Mouse (Mus musculus): Measurements from ENCODE around the gene Trex1.
A peak's percentile ranks its signal among the peaks of the same experiment; 100 is the strongest.

Gene Trex1

DNA sequence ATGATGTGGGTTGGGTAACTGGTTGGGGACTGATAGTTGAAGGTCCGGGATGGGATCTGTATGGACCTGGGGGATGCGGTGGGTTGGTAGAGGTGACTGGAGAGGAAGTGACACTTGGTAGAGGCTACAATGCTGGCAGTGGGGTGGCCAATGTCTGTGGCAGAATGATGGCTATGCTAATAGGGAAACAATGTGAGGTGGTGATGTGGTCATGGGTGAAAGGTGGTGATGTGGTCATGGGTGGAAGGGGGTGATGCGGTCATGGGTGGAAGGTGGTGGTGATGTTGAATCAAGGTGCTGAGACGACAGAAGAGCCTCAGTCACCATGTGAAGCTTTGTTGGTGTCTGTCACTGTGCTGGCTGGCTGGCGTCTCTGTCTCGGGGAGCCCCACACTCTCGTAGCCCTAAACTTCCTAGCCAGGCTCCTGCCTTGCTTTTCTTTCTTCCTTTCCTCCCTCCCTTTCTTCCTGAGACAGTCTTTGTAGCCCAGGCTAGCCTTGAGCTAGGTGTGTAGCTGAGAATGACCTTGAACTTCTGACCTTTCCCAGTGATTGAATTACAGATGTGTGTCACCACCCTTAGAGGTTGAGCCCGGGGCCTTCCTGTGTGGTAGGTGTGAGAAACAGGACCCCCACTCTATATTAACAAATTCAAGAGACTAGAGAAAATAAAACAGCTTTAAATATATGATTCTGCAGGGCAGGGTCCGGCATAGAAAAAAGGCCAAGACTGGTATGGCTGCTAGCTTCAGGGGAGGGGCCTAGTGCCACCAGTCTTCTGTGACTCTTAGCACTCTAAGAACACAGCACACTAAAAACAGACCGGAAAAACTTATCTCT lies 7.7 kb downstream of the Trex1 start:
- no peak for DNase-seq (ENCODE audit: low read depth)

DNA sequence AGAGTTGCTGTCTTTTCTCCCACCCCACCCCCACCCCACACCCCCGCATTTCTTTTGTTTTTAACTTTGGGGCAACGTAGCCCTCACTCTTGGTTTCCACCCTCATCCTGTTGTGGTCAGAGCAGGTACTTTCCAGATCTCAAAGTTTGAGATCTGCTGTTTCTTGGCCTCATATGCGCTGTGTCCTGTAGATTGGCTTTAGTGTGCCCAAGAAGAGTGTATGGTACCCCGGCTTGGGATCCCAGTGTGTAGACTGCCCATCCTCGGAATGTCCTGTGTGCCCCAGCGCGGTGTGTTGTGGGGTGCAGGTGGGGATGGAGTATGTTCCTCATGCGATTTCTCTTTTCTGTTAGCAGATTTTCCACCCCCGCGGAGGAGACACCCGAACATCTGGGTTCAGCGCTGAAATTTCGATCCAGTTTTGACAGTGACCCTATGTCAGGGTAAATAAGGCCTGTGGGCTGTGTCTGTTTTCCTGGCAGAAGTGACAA lies 8.5 kb downstream of the Trex1 start:
- DNase-seq (ENCODE audit: low read depth) = no peak

DNA sequence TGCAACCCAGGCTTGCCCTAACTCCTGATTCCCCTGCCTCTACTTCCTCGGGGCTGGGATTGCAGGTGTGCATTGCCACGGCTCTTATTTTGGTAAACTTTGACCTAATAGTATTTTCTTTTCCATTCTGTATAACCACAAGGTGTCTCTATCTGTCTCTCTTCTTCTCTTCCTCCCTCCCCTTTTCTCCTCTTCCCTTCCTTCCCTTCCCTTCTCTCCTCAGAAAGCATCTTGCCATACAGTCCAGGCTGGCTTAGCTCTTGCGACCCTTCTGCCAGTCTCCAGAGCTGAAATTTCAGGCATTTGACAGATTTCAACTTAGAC lies 8.9 kb downstream of the Trex1 start:
- no peak for DNase-seq (ENCODE audit: low read depth)

DNA sequence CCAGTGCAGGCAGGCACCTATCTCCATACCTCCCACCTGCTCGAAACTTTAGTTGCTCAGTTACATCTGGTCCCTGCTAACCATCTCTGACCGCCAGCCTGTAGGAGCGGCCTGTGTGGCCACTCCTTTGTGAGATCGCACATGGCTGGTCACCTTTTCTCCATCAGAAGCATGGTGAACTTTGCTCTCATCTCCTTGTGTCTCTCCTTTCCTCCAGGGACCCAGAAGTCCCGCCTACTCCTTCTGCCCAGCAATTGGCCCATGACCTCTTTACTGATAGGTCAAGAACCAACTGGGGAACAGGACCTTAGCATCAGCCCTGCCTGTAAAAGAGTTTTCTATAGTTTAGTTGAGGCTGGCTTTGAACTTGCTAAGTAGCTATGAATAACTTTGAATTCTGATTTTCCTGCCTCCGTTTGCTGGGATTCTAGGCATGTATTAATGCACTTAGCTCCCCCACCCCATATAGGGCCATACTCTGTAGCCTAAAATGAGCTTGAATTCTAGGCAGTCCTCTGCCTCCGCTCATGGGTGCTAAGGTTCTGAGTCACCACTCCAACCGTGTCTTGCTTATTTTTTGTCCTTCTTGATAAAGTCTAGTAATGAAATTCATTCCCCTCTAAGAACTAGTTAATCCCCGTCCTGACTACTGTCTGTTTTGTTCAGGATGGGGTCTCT lies 9.4 kb downstream of the Trex1 start:
- DNase-seq (ENCODE audit: low read depth) = no peak

DNA sequence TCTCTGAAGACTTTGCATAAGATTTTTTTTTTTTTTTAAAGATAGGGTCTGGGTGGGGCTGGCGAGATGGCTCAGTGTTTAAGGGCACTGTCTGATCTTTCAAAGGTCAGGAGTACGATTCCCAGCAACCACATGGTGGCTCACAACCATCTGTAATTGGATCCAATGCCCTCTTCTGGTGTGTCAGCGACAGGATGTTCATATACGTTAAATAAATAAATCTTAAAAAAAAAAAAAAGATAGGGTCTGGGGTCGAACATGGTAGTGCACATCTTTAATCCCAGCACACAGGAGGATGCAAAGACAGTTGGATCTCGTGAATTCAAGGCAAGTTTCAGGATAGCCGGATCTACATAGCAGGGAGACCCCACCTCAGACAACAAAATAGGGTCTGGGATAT lies 10.2 kb downstream of the Trex1 start:
- no peak for DNase-seq (ENCODE audit: low read depth)

DNA sequence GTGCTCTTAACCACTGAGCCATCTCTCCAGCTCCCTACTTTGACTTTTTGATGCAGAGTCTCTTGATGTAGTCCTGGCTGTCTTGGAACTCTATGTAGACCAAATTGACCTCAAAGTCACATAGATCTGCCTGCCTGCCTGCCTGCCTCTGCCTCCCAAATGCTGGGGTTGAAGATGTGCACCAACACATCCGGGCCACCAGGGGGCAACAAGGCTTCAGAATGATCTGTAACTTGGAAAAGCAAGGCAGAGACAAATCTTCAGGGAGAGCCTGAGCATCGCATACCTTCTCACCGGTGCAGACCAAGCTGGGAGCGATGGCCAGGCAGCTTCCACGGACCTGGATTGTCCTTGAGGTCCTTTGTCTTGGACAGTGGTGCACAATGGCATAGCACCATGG lies 13.2 kb downstream of the Trex1 start:
- no peak for DNase-seq (ENCODE audit: low read depth)

DNA sequence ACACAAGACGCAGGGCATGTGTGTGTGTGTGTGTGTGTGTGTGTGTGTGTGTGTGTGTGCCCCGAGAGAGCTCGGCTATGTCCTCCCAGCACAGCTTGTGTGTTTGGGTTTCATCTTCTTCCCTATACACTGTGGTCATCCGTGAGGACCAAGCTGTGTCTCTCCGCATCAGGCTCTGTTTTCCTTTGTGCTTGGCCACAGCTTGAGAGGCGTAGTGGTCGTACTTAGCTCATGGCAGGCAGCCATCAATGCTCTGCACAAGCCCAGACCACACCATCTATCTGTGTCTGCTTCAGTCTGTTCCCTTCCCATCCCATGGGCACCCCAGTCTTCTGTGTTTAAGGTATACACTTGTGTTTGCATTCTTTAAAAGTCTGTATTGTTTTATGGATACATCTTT lies 18.2 kb downstream of the Trex1 start:
- DNase-seq (ENCODE audit: low read depth) = no peak

DNA sequence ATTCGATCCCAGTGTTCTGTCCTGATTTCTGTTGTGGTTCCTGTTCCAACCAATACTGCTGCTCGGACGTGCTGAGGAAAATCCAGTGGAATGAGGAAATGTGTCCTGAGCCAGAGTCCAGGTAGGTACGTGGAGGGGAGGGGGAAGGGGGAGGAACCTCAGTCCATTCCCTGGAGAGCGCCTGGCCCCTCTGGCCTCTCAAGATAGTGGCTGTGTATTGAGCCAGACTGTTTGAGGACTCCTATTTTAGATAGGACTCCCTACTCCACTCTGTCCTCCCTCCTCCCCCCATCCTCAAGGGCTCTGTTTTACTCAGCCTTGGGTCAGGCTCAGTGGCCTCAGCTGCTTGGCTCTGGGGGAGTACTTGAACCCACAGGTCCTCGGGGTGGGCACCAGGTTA lies 18.6 kb downstream of the Trex1 start:
- no peak for DNase-seq (ENCODE audit: low read depth)

DNA sequence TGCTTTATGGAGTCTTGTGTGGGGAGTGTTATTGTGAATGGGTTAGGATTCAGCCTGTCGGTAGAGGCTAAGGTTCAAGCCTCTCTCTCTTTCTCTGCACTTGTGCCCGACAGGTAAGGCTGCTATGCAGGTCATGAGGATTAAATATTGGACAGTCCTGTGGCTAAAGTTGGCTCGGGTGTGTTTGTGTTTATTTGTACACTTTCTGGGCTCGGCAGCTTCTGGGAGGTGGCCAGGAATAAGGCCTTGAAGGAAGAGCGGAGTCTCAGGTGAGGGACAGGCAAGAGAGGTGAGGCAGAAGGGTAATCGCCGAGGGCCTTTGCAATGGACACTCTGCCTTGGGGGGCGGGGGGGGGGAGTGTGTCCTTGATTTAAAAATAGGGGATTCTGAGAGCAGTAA lies 19.3 kb downstream of the Trex1 start:
- no peak for DNase-seq (ENCODE audit: low read depth)

DNA sequence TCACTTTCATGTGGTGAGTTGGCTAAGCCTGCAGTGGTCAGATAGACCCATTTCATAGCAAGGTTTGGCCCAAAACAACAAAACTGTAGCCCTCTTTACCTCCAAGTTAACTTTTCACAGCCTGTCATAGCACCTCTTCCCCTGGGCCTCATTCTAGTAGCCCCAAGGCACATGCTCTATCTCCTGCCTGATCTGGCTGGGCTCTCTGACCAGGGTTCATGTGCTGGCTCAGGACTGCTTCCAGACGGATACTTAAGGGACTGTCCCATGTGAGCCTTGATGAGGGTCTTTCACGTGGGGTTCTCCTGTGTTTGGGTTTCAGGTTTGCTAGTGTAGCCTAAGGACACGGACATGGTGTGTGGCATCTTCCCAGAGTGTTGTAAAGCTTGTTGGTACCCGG lies 19.9 kb downstream of the Trex1 start:
- DNase-seq (ENCODE audit: low read depth) = no peak

DNA sequence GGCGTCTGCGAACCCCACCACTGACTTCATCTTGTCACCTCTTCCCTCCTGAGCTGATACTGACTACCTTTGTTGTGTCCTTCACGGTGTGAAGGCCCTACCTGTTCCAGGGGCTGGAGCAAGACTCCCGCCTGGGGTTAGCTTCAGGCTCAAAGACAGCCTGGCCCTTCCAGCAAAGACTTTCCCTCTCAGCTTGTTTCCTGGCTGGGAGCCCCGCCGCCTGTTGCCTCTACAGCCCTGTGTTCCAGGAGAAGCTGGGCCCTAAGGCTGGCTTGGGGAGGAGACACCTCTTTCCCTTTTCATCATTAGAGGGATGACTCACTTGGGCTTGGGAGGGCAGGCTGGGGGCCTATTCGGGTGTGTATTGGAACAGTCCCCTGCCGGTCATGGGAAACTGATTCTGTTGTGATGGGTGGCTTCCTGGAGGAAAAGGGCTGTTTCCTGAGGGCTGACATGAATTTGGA lies 20.6 kb downstream of the Trex1 start:
- peak; percentile 58 for DNase-seq (ENCODE audit: low read depth)

DNA sequence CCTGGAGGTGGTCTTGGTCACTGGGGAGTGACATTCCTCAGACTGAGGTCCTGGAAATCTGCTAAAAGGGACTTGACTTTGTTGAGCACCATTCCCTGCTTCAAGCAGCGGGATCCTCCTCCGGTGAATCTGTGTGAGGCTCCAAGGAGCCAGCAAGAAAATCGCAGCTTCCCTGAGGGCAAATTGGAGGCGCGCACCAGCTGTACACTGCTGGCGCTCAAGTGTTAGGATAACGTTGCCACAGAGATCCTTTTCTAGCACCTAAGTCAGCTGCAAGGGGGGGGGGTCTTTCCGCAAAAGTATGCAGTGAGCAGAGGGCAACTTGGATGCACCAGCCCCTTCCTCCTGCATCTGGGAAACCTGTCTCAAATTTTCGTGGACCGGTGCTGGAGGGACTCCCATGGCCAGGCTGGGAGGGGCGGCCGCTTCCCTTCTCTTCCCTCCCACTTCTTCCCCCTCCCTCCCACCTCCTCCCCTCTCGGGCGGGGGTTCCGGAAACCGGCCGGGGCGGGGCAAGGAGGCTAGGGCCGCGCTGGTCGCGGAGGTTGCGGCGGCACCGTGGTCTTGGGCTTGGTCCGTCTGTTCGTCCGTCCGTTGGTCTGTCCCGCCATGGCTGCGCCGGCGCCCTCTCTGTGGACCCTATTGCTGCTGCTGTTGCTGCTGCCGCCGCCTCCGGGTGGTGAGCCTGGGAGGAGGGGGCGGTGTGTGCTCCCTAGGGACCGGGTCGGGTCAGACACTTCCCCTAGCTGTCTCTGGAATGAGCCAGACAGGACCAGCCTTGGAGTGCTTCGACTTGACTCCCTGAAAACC lies 21.2 kb downstream of the Trex1 start, which contains the start of gene Shisa5:
Shisa5 (plus strand) TSS at position 480 of the 810 bp plus-strand sequence.
- DNase-seq (ENCODE audit: low read depth) = no peak

DNA sequence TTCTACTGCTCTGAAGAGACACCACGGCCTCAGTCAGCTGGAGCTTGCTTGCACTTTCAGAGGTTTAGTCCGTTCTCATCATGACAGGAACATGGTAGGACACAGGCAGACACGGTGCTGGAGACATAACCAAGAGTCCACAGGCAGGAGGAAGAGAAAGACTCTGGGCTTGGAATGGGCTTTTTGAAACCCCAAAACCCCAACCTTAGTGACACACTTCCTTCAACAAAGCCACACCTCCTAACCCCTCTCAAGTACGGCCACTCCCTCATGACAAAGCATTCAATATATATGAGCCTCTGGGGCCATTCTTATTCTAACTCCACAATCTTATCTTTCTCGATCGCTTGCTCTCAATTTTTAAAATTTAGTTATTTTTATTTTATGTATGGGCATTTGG lies 27.1 kb downstream of the Trex1 start:
- no peak for DNase-seq (ENCODE audit: low read depth)

DNA sequence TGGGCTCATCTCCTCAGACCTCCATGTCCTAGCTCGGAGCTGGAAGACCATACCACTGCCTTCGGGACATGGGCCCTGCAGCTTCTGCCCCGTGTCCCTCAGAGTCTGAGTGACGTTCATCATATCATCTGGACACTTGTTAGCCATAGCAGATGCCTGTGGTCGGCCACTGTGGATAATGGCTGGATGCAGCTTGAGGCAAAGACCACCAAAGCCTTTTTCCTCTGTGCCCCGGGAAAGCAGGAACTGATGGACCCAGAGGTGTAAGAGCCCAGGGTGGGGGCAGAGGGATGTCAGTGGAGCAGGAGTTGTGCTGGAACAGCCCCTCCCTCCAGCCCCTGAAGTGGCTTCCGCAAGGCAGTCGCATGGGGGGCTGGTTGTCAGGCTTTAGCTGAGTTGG lies 27.8 kb downstream of the Trex1 start:
- no peak for DNase-seq (ENCODE audit: low read depth)

DNA sequence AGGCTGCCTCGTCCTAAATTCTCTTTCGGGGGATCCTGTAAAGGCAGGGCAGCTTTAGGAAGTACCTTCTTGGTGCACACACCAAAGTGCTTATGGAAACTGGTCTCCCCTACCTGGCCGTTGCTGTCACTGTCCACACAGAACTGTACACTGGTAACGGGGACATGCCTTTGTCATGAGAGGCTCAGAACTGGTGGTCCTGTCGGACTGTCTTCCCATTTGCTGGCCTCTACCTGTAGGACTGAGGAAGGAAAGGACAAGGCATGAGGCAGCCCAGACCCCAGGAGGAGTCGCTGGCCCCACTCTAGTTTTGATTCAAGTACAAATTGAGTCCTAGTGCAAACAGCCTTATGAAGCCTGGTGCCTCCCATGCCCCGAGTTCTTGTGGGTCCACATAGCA lies 28.5 kb downstream of the Trex1 start:
- no peak for DNase-seq (ENCODE audit: low read depth)

DNA sequence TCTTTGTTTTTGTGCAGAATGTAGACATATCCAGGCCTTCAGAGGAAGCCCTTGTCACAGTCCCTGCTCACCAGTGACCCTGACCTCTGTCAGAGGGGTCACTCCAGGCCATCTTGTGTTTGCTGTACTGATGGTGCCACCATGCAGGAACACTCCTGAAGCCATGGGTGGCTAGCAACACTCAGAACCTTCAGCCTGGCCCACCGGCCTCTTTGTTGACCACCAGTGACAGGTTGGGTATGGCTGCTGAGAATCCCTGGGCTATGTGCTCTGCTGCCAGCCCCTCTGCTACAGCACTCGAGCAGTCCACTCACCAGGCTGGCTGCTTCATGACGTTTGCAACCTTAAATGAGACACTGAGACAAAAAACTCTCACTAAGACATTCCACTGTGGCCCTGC lies 29.2 kb downstream of the Trex1 start:
- DNase-seq (ENCODE audit: low read depth) = no peak

DNA sequence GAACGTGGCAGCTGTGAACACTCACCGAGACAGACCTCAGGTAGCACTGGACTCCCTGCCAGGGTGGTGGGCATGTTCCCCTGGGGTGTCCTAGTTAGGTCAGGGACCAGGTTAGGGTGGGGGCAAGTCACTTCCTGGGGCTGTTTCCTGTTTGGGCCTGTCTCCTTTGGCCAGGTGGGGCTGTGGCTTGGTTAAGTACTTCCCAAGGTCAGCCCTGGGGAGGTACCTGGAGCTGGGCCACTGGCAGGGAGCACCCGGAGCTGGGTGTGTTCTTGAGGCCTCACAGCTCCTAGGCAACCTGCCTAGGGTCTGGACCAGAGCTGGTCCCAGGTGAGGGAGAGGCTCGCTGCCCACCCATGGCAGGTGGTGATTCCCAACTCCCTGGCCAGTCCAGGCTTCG lies 30.6 kb downstream of the Trex1 start:
- no peak for DNase-seq (ENCODE audit: low read depth)

DNA sequence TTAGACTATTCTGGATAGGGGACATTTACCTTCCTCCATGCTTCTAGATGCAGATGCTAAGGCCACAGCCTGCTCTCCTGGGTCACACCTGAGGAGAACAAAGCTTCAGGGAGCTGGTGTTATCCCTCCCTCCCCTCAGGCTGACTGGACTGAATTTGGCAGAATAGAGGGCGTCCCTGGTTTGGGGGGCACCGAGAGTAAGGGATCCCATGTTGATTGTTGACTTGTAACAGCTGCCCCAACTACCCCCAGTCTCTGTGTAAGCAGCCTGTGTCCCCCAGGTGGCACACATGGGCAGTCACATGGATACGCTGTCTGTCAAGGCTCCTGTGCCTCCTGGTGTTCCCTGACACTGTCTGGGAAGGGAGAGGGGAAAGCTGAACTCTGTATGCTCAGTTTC lies 31.1 kb downstream of the Trex1 start:
- DNase-seq (ENCODE audit: low read depth) = no peak

DNA sequence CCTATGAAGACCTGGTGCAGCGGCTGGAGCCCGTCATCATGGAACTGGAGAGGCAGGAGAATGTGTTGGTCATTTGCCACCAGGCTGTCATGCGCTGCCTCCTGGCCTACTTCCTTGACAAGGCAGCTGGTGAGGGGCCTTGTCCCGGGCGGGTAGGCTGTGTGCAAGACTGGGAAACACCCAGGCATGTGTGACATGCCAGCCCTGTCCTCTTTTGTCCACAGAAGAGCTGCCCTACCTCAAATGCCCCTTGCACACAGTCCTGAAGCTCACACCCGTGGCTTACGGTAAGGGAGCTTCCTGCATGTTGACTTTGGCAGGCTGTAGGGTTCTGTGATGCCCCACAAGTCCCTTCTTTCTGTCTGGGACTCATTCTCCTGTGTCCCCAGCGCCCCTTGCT lies 32.0 kb downstream of the Trex1 start:
- no peak for DNase-seq (ENCODE audit: low read depth)

DNA sequence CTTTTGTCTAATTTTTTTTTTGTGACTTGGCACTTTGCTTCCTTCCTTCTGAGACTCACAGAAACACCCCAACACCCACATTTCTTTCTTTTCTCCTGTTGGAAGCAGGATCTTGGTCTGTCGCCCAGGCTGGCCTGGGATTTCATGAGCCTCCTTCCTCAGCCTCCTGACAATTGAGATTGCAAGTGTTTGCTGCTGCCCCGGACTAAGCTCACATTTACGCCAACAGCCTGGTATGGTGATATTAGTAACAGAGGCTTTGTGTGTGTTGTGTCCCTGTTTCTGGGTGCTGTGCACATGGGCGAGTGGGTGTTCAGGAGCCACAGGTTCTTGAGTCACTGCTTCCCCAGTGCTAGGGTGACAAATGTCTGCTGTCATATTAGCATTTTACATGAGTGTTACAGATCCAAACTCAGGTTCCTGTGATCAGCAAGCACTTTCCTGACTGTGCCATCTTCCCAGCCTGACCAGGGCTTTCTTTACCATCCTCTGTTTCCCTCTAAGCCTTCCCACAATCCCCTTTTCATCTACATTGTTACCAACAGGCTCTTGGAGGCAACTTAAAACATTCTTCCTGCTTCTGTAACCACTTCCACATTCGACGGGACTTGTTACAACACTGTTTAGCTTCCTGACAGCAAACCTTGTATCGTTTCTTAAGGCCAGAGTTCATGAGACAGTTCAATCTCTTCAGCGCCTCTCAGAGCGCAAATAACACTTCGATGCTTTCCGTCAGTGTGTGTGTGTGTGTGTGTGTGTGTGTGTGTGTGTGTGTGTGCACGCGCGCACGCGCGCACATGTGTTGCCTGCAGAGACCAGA lies 36.5 kb downstream of the Trex1 start:
- DNase-seq (ENCODE audit: low read depth) = no peak

DNA sequence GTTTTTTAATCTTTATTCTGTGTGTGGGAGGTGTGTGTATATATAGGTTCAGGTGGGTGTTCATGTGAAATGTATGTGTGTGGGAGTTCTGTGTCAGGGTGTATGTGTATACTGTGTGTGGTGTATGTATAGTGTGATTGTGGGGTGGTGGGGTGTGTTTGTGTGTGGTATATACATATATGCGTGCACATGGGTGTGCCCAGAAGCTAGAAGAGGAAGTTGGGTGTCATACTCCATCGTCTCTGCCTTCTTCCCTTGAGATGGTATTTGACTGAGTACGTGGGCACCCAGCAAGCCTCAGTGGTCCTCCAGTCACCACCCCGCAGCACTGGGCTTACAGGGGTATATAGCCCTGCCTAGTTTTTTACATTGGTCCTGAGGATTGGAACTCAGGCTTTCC lies 38.1 kb downstream of the Trex1 start:
- no peak for DNase-seq (ENCODE audit: low read depth)

Data from fibroblast of lung, adult 2 months (primary cell).